Mouse (Mus musculus): Measurements from ENCODE around the gene Atxn1.

The Atxn1 gene

DNA sequence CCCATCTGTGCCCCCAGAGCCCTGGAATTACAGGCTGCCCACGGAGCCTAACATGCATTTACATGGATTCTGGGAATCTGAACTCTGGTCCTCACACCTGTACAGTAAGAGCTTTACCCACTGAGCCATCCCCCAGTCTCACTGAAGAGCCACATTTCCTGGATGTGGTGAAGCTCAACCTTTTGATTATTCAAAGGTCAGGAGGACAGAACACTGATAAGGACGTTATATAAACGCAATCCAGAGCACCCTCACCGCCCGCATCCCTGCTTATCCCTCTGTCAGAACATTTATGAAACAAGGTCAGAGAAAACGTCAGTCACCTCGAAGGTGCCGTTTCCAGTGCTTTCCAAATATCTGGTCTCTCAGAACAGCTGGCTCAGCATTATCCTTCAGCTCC is 101.0 kb downstream of the Atxn1 start:
- no peak for DNase-seq (ENCODE audit: low read depth, low spot score)

DNA sequence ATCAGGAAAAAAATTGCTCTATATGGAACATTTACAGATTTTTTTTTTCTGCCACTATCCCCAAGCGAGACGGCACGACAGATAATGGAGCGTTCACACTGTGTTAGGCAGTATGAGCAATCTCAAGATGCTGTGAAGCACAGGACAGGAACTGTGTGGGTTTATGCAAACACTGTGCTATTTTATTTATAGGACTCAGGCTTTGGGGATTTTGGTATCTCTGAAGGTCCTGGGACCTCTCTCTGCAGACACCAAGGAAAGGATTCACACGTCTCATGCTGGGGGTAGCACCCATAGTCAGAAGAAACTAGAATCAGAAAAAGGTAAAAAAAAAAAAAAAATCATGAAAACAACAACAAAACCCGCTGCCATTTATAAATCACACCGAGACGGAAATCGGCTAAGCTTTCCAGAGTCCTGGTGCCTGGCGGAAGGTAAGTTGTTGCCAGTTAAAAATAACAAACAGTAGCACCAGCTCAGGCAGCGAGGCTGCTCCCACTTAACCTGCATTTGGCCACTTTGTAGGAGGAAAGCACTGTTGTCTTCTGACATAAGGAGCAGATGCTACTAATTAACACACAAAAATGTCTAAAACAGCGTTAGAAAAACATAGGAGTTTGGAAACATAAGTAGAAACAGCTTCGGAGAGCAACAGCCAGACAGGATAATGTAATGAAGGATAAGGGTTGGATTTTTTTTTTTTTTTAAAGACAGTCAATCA is 102.8 kb downstream of the Atxn1 start:
- DNase-seq (ENCODE audit: low read depth, low spot score): no peak

DNA sequence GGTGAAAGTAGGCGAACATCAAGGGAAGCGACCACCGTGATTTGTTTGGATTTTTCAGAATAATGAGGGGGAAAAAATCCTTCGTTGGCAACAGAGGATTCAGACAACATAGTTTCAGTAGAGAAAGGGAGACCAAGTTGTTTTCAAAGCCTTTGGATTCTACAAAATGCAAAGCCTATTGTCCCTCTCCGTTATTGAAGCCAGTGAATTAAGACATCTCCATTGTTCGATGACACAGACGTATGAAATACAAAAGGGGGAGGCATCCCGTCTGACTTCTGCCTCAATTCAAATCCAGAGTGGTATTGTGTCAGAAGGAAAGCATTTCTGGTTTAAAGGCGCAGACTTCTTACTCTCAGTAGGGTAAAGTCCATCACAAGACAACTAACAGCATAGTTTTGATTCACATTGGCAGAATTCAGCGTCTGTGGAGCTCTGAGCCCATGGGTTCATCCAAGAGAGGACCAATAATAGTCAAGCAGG is 103.7 kb downstream of the Atxn1 start:
- no peak for DNase-seq (ENCODE audit: low read depth, low spot score)

DNA sequence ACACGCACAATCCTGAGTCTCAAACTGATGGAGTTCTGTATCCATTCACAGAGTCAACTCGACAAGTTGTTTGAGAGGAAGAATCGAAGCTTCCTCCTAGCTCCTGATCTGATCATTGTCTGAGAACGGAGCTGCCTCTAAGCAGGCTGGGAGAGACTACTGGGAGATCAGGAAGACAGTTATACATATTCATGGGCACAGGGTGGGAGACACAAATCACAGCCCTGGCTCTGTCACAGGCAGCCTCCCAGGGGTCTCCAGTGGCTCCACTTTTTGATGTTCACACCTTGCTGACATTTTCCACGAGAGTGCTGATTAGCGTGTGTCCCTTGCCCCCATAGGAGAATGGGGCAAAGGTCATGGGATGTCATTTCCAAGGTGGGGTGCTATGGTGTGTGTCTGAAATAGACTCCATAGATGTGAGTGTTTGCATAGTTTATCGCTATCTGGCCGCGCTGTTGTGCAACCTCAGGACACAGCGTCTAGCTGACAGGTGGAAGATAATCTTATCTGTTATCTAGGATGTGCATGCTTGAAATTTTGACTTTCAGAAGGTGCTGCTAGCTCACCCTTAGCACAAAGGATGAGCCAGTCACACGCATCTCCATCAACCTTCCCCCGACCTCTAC is 105.6 kb downstream of the Atxn1 start:
- DNase-seq (ENCODE audit: low read depth, low spot score): no peak

DNA sequence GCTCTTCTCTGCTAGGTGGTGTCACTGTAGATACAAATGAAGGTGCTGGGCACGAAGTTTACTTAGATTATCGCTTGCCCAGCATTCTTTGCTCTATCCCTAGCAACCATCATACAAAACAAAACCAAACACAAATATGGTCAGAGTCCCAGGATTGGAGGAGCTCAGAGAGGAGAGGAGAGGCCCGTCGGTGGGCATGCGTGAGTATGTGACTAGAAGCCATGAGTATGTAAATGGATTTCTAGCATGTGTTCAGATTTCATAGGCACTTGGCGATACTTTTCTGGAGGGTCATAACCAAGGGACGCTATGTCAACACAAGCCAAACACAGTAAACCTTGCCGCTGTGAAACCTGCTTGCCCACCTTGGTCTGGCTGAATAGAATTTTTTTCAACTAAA is 107.4 kb downstream of the Atxn1 start:
- no peak for DNase-seq (ENCODE audit: low read depth, low spot score)

DNA sequence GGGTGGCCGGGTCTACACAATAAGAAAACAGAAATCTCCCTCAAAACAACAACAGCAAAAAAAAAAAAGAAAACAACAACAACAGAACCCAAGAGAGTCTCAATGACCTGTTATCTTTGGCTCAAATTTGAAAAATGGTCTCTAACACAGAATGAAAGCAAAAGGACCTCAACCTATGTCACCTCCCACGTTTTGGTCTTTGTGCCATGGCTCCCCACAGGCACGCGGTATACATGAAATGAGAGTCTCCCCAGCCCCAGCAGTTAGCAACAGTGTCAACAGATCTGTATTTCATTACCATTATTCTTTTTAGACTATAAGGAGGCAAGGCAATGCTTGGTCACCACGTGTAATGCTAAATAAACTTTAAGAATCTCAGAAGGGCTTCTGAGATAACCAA is 110.3 kb downstream of the Atxn1 start:
- no peak for DNase-seq (ENCODE audit: low read depth, low spot score)

DNA sequence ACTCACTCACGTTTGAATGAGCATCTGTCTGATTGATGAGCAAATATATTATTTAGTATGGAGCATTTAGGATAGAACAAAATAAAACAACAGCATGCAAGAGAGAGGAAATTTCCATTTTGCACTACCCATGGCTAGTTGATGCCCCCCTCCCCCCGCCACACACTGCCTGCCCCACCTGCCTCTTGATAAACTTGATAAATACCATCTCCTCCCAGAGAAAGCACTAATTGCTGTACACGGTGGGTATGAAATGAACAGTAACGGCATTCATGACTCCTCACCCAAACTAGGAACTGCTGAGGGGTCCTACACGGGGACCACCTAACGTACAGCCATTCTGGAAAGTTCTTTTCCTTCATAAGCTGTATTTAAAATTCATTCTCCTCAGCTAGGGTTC is 111.1 kb downstream of the Atxn1 start:
- DNase-seq (ENCODE audit: low read depth, low spot score): no peak

DNA sequence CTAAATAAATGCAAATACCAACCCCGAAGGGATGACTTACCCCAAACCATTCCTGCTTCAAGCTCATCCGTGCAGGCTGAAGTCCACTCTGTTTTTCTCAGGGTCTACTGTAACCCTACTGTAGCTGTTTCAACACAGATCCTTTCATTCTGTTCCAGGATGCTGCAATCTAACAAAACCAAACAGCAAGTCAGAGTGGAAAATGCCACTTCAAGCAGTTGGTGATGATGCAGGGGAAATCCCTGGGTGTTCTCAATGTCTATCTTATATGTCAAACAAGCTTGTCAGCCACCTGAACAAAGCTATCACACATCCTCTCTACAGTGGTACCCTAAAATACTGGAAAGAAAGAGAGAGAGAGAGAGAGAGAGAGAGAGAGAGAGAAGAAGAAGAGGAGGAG is 112.5 kb downstream of the Atxn1 start:
- DNase-seq (ENCODE audit: low read depth, low spot score): no peak

DNA sequence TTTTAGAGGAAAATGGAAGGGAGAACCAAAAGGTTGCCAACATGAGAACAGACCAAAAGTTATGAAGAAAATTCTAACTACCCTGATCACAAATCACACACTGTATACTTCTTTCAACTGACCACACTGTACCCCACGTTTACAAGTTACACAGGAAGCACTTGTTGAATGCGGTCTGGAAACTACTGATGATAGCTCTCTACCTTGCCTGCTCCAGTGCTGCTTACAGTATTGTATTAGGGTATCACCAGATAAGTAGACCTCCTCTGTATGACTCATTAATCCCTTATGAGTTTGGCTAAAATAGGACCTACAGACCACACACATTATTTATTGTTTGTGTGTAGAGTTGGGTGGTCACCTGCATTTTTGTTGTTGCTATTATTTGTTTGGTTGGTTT is 113.1 kb downstream of the Atxn1 start:
- no peak for DNase-seq (ENCODE audit: low read depth, low spot score)

DNA sequence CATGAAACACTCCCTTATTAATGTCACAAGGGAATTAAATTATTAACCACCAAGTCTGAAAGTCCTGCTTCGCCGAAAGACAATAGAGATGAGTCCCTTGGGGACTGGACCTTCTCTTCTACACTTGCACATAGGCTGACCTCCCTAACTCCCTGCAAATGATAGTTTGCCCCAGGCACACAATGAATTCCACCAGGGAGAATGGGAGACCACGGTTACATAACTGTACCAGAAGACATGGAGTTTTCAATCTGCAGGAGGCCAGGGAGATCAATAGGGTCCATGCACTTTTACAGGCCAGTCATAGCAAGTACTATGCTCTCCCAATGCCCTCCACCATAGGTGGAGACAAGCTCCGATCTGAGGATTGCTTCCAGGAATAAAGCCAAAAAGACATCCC is 113.7 kb downstream of the Atxn1 start:
- DNase-seq (ENCODE audit: low read depth, low spot score): no peak

DNA sequence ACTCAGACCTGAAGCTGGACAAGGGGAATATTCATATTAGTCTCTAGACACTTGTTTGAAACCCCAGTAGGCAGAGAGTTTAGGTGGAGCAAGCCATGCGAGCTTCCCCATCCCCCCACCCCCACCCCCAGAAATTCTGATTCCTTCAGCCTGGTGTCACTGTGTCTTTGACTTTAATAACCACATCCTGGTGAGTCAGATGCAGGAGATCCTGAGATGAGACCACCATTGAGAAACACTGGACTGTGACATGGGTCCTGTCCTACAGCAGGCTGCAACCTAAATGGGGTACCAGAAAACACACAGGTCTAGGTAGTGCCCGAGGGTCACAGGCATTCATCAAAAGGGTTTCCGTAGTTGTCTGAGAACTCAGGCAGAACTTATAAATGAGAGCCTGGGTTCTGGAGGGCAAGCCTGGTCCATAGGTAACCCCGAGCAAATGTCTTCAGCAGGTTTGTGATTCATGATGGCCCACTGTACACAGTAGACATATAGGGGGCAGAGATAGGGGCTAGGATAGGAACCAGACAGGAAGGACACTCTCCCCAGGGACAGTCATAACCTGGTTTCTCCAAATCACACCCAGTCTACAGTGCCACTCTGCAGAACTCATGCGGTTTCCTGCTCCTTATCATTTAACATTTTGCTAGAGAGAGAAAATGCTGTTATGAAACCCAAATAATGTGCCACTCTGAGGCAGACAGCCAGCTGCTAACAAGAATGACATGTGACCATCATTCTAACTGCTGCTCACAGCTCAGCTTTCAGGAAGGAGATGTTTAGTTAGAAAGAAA is 114.4 kb downstream of the Atxn1 start:
- DNase-seq (ENCODE audit: low read depth, low spot score): no peak

DNA sequence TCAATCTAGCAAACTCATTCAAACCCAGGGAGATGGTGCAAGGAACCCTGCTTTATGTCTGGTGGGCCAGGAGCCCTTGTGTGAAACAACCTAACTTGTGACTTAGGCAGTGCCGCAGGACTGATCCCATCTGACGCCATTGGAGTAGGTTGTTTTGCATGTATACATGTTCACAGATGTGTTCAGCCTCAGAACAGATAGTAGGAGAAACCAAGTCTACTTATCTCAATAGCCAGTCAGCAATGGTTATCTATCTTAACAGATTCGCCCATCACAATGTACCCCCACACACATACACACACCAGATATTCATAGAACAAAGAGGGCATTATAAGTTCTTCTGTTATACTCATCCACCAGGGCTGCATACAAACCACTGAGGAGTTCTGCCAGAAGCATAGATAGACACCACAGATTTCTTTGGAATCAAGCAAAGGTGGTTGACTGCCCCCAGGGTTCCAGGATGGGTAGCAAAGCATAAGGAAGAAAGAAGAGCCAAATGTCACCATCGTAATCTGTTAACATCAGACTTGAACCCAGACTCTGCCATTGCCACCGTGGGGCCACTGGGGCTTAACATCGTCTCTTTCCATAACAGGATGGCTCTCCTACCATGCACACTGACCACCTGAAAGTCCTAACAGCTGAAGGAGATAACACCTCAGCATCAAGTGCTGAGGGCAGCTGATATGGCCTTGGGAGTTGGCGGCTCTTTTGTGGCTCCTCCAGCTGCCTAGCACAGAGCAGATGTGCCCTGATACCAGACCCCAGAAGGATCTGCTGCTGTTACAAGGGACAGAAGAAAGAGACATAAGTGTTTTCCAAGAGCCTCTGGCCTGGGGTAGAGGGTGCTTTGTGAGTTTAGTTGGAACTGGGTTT is 115.4 kb downstream of the Atxn1 start:
- no peak for DNase-seq (ENCODE audit: low read depth, low spot score)

DNA sequence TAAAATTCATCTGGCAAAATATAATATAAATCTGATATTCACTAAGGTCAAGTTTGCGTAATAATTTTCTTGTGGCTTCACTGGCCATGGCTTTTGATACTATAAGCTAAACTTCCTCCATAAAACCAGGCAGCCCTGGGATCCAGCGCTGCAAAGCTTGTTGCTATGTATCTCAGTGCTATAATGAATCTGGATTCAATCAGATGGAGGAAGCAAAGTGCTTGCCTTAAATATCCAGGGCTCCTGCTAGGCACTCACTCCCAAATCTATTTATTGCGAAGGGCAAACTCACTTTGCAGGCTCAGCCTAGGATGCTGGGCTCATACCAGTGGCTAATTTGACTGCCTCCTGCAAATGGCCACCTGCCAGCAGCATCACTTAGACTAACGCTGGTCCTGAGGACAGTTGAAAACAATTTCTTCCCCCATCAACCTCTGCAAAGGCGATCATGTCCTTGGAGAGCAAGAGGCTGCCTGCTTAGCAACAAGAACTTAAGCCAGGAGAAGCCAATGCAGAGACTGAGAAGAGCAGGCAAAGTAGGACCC is 122.2 kb downstream of the Atxn1 start:
- no peak for DNase-seq (ENCODE audit: low read depth, low spot score)

DNA sequence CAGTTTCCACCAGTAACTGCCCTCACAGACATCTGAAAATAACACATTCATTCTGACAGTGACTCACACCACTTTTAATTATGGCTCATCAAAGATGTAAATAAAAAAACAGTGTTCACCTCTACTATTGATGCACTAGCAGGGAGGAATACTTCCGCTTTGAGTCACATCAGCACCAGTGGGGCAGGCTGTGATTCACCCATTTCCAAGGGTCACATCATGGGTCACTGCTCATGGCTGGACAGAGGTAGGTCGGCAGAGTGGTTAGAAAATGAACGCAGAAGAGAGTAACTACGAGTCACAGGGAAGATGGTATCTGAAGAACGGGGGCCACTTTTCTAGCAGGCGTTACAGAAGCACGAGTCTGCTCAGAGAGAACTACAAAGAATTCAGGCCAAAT is 124.9 kb downstream of the Atxn1 start:
- DNase-seq (ENCODE audit: low read depth, low spot score): no peak

DNA sequence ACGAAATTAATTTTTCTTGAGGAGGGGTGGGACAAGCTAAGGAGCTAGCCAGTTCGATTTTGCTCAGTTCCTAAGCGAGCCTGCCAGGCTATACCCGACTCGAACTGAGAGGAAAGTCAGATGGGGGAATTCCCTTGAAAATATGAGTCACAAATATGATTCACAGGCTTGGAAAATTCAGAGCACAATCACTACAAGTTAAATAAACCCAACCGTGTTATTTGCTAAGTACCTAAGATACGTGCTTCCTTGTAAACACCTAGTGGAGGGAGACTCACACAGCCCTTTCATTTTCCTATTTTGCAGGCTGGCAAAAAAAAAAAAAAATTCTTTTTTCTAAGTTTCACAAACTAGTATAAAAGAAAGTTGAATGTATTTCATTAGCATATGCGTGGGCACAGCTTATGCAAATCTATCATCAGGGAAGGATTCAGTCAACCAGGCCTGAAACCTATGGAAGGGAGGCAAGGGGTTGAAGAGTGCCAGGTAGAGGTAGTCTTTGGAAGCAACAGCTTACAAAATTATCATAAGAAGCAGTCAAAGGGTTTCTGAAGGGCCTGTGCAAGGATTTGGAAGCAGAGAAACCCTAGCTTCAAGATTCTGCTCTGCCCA is 127.1 kb downstream of the Atxn1 start:
- DNase-seq (ENCODE audit: low read depth, low spot score): no peak

DNA sequence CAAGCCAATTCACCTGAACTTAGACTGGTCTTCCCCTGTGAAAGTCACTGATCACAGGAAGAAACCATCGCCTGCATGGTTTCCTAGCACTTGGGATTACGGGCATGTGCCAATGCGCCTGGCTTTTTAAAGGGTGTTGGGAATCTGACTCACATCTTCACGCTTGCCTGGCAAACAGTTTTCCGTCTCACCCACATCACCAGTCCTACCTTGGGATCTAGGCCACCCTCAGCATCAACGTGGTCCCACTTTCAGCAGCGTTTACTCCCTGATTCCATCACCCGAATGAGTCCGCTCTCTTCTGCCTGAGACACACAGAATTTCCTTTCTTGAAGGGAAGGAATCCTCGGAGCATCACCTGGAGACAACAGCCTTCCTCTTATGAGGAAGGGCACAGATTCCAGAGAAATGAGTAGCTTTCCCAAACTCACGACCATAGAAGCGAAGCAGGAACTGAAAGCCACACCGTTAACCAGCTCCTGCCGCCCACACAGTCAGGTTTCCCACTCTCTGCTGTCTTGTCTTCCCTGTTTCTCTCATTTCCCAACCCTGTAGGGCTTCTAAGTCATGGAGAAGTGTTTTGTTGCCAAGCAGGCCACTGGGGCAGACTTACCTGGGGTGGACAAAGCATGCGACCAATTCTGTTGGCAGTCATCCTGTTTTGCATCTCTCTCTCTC is 128.3 kb downstream of the Atxn1 start:
- DNase-seq (ENCODE audit: low read depth, low spot score): no peak

DNA sequence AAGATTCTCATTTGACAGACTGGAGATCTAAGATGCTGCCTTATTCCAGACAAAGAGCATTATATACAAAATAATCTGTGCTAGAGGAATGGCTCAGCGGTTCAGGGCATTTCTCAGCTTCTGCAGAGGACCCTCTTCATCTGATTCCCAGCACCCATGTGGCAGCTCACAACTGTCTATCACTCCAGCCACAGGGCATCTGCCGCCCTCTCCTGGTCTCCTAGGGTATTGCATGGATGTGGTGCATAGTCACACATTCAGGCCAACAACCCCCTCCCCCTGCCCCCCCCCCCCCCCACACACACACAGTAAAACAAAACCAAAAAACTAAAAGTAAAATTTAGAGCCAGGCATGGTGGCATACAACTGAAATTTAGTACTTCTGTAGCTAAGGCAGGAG is 130.5 kb downstream of the Atxn1 start:
- DNase-seq (ENCODE audit: low read depth, low spot score): no peak

DNA sequence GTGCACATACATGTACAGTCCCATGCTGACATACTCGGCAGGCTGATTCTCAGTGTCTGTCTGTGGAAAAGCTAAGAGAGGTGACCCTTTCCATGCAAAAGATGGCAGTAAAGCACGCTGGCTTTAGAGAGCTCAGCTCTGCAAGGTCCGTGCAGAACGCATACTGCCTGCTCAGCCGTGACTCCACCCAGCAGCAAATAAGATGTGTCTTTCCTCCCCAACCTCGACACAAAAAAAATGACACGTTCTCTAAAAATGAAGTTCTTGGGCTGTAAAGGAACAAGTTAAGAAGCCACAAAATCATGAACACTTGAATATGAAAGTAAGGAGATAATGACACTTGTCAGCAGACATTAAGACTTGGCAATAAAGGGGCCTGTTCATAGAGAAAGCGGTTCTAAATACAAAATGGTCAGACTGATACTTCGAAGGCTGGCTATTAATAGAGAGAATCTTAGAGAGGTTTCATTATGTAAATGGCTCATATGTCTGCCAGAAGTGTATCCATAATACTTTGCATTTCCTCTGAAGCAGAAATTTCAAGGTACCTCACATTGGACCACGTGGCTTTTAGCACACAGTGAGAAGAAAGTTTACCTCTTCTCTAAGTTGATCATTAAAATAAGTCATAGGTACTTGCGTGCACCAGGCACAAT is 132.0 kb downstream of the Atxn1 start:
- no peak for DNase-seq (ENCODE audit: low read depth, low spot score)

DNA sequence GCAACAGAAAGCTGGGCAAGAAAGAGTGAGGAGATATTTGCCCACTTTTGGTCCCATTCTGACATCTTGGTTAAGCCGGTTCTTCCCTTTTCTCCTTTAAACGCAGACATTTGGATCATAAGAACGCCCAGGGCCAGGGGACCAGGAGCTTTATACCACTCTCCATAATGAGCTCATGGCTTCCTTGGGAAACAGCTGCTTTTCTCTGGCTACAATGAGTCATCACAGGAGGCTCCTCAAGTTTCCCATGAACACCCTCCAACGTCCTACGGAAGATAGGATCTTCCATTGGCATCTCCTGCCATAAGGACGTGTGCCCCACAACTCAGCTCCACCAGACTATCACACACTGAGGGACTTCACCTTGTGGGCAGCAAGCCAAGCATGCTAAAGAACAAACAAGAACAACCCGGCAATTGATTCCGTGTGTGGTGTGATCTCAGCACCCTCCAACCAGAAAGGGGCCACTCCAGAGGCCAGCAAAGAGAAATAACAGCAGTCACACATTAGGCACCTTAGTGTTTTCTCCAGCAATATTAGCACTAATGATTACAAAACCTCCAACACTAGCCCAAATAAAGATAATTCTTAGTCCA is 135.4 kb downstream of the Atxn1 start:
- DNase-seq (ENCODE audit: low read depth, low spot score): peak; percentile 28

DNA sequence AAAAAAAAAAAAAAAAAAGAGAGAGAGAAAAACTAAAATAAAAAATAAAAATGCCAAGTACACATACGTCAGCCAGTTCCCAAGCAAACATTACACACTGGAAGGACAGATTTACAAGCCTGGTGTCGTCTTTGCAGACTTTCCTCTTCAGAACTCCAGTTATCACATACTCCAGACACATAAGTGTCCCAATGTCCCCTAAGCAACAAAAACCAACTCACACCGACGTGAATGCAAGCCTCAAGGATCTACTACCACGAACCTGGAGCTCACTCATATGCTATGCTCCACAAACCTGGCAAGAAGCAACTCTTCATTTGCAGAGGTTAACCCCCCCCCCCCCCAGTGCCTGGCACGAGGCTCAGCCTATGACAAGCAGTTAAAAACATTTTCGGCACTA is 136.8 kb downstream of the Atxn1 start:
- no peak for DNase-seq (ENCODE audit: low read depth, low spot score)

All from skeletal muscle tissue, adult 2 months (tissue).